Mouse (Mus musculus) midbrain, embryonic 10.5 days (tissue): ENCODE data around the gene Daam1. TPM values are rescaled to one million over a fixed set of nuclear protein-coding genes. Genes with fewer than 3 reads are reported as not detected.

Experiments used
- DNase-seq: peaks from one replicate; pipeline ENCODE4 v3.0.0-alpha.2; 2017; ENCODE audit warnings: low spot score
- H3K27ac ChIP-seq: fragments of 300-500 bp; sonication (generic); replicated peaks from 2 replicates; pipeline ENCODE4 v1.5.1; 2016; ENCODE audit warnings: mild to moderate bottlenecking
- H3K27me3 ChIP-seq: fragments of 300-500 bp; sonication (generic); 2 replicates; pipeline ENCODE4 v1.6.1; 2016; ENCODE audit warnings: low read depth, mild to moderate bottlenecking; ENCODE audit not compliant: poor library complexity, severe bottlenecking
- H3K36me3 ChIP-seq: fragments of 300-500 bp; sonication (generic); 2 replicates; pipeline ENCODE4 v1.6.1; 2016; ENCODE audit warnings: mild to moderate bottlenecking, moderate library complexity
- H3K4me1 ChIP-seq: fragments of 300-500 bp; sonication (generic); 2 replicates; pipeline ENCODE4 v1.6.1; 2016
- H3K4me3 ChIP-seq: fragments of 300-500 bp; sonication (generic); 2 replicates; pipeline ENCODE4 v1.5.1; 2016; ENCODE audit warnings: mild to moderate bottlenecking, moderate library complexity
- H3K9me3 ChIP-seq: fragments of 300-500 bp; sonication (generic); replicated peaks from 2 replicates; pipeline ENCODE4 v1.6.1; 2016; ENCODE audit warnings: mild to moderate bottlenecking
- WGBS: fragments of 180-500 bp; shearing (Covaris S2); methylation state at CpG from one replicate; pipeline ENCODE4 v1.1.7; 2016; 5-methylcytosine and 5-hydroxymethylcytosine counted together
- polyA plus RNA-seq: library from polyadenylated mRNA; unstranded; fragments of >200 nt; fragmentation: Nextera tagmentation; extraction: Ambion mirVana; gene quantifications from 2 replicates; pipeline ENCODE4 v1.2.1, GENCODE M21; 2016

Gene Daam1
- polyA plus RNA-seq, 1 experiment from 2014 or later = 9.3 TPM

DNA sequence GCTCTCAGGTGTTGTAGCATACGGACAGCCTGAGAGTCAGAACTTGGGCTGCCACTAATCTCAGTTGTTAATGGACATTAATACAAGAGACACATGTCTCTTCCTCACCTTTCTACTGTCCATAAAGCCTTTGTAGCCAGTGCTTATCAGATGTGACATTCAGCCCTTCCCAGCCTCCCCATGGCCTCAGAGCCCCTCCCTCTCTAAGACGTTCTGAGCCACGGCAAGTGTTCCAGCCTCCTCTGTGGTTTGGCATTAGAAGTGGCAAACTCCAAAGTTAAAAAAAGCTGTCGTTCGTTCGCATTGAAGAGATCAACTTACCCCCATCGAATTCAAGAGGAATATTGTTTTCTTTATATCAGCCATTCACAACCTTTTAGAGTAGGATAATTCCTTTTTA, 21.8 kb downstream of the Daam1 start:
- Histone ChIP-seq H3K27me3 (no peaks in the 10 kb centered on the region), H3K36me3 (no peaks in the 10 kb centered on the region), H3K4me1 (peaks cover 33% of the 10 kb centered on the region), H3K4me3 (no peak overlapping the region), H3K27ac (no peak overlapping the region), H3K9me3 (no peaks in the 10 kb centered on the region)
- no peak for DNase-seq
- 60% methylated on average over 7 of the region's 7 CpGs for WGBS

GRCm38 (mm10) chr12:71853694-71854093, 22.8 kb downstream of the Daam1 start:
- 91% methylated on average over 3 of the region's 3 CpGs for WGBS
- Histone ChIP-seq H3K4me3 (no peak overlapping the region), H3K36me3 (no peaks in the 10 kb centered on the region), H3K4me1 (peaks cover 34% of the 10 kb centered on the region), H3K27me3 (no peaks in the 10 kb centered on the region), H3K27ac (no peak overlapping the region), H3K9me3 (no peaks in the 10 kb centered on the region)
- DNase-seq = no peak

DNA sequence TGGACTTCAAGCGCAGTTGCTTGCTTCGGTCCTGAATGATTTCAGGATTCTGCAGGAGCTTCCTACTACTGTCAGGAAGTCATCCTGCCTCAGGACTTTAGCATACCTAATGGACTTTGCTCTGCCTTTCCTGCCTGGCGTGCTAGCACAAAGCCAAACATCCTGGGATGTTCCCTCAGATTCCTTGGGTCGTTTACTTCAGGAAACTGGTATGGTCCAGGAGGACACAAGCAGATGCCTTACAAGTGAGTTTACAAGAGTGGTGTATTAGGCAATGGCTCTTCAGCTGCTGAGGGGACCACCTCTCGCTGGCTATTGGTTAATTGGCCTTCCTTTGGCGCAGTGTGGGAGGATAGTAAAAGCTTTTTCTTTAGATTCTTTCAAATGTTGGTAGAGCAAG, 23.3 kb downstream of the Daam1 start:
- Histone ChIP-seq H3K27me3 (no peaks in the 10 kb centered on the region), H3K27ac (no peak overlapping the region), H3K4me3 (no peak overlapping the region), H3K9me3 (no peaks in the 10 kb centered on the region), H3K4me1 (peaks cover 34% of the 10 kb centered on the region), H3K36me3 (no peaks in the 10 kb centered on the region)
- 79% methylated on average over 6 of the region's 6 CpGs for WGBS
- no peak for DNase-seq

DNA sequence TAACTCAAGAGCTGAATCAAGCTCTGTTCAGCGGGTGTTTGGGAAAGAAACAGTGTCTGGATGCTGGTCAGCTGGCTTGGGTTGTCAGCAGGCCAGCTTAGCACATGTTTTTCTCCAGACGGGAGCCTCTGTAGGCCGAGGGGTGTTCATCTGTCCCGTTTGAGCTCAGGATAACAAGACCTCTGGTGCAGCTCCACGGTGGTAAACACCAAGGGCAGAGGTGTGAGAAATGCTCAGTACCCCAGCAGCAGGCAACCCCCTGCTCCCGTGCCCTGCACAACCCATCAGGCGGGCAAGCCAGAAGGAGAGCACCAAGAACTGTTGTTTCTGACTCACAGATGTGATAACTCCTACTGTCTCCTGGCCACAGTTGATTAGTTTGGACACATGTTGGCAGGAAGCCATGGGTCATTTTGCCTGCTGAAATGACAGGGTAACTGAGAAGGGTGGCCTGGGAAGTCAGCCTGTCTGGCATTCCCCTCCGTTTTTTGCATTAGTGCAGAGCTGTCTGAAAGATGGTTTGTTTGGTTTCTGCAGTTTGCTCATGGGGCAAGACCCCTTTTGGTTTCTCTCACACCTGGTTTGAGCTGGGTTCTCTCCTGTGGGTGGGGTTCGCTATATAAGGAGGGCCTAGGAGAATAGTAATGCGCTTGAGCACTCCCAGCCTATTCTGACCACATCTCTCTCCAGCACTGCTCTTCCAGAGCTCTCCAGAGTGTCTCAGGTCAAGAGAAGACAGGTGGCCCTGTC, 25.0 kb downstream of the Daam1 start:
- DNase-seq = no peak
- WGBS = 65% methylated on average over 10 of the region's 10 CpGs
- Histone ChIP-seq H3K9me3 (no peaks in the 10 kb centered on the region), H3K27me3 (no peaks in the 10 kb centered on the region), H3K4me1 (peaks cover 34% of the 10 kb centered on the region), H3K36me3 (peaks cover 9% of the 10 kb centered on the region), H3K4me3 (no peak overlapping the region), H3K27ac (0 out of 2 replicates have a peak overlapping the region, but pooled peaks have one; percentile 38)

GRCm38 (mm10) chr12:71856480-71856754, 25.5 kb downstream of the Daam1 start:
- peaks cover 9% of the 10 kb centered on the region for H3K36me3 ChIP-seq
- H3K27ac ChIP-seq = no peak overlapping the region
- H3K9me3 ChIP-seq = no peaks in the 10 kb centered on the region
- DNase-seq = no peak
- H3K4me1 ChIP-seq = peaks cover 34% of the 10 kb centered on the region
- H3K27me3 ChIP-seq = no peaks in the 10 kb centered on the region
- H3K4me3 ChIP-seq = no peak overlapping the region

DNA sequence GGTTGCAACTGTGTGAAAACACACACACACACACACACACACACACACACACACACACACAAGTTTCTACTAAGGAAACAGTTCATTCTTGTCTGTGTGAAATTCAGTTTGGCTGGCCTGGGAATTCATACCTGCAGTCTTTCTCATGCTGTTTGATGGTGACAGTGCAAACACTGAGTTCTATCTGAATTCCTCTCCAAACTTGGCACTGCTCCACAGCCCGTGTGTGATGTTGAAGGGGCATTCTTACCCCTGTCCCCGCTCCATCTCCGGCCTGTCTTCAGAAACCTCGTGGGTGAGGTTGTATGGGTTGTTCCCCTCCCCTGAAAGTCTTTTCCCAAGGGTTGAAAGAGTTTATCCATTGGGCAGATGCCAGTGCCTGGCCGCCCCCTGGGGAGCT, 28.2 kb downstream of the Daam1 start:
- peaks cover 9% of the 10 kb centered on the region for H3K36me3 ChIP-seq
- no peak for DNase-seq
- WGBS = 88% methylated on average over 5 of the region's 5 CpGs
- H3K4me1 ChIP-seq = peaks cover 26% of the 10 kb centered on the region
- H3K4me3 ChIP-seq = no peak overlapping the region
- no peaks in the 10 kb centered on the region for H3K9me3 ChIP-seq
- no peaks in the 10 kb centered on the region for H3K27me3 ChIP-seq
- H3K27ac ChIP-seq = no peak overlapping the region

DNA sequence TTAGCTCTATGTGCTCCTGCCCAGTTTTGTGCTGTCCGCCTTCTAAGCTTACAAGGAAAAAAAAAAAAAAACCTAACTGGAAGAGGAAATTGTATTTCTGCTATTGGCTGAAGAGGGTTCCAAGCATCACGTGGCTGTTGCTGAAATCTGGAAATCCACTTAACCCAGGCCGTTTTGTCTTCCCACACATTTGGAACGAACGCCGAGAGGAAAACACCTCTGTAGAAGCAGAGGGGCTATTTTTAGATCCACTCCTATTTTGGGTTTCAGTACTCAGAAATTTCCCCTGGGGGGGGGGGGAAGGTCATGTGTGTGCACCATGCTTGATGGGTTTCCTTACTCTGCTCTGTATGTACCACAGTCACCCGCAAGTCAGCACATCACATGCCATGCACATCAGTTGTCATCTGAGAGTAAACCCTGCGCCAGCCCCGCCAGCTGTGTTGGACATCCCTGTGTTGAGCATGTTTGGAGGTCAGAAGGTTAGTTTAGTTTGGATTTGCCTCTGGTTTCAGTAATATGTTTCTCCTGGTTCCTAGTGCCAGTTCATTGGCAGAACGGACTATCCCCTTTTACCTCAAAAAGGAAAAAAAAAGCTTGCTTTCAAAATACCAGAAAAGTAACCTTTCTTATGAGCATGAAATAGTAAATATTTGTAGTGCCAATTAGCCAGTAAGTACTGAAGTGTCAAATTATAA, 33.1 kb downstream of the Daam1 start:
- Histone ChIP-seq H3K4me3 (no peak overlapping the region), H3K27me3 (no peaks in the 10 kb centered on the region), H3K4me1 (peaks cover 7% of the 10 kb centered on the region; the same call in 1 of the 2 replicates), H3K36me3 (peaks cover 9% of the 10 kb centered on the region), H3K9me3 (no peaks in the 10 kb centered on the region), H3K27ac (no peak overlapping the region)
- WGBS = 75% methylated on average over 10 of the region's 10 CpGs
- no peak for DNase-seq

DNA sequence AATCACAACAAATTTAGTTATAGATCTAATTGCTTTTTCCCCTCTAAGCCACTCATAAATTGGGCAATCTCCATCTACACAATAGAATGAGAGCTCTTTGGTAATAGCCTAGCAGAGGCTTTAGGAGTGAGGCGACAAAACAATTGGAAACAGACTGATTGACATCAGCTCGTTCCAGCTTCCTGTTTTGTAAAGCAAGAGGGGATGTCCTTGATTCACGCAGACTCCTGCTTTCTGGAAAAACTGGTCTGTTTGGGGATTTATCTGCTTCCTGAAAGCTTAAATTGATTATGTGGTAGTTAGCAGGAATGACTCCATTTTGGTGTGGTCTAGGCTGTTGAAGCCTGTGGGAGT, 33.6 kb downstream of the Daam1 start:
- H3K27ac ChIP-seq = no peak overlapping the region
- WGBS = 27% methylated on average over 3 of the region's 3 CpGs
- H3K4me3 ChIP-seq = no peak overlapping the region
- H3K9me3 ChIP-seq = no peaks in the 10 kb centered on the region
- no peak for DNase-seq
- H3K36me3 ChIP-seq = peaks cover 9% of the 10 kb centered on the region
- peaks cover 7% of the 10 kb centered on the region; the same call in 1 of the 2 replicates for H3K4me1 ChIP-seq
- no peaks in the 10 kb centered on the region for H3K27me3 ChIP-seq

- no peak for DNase-seq
- H3K4me3 ChIP-seq = no peak overlapping the region
- no peaks in the 10 kb centered on the region for H3K36me3 ChIP-seq
- 84% methylated on average over 3 of the region's 3 CpGs for WGBS
- no peaks in the 10 kb centered on the region for H3K27me3 ChIP-seq
- peaks cover 7% of the 10 kb centered on the region; the same call in 1 of the 2 replicates for H3K4me1 ChIP-seq
- H3K27ac ChIP-seq = no peak overlapping the region
- no peaks in the 10 kb centered on the region for H3K9me3 ChIP-seq
These were observed 35.1 kb downstream of the Daam1 start for GRCm38 (mm10) chr12:71865937-71866336.

GRCm38 (mm10) chr12:71867345-71868240, 36.7 kb downstream of the Daam1 start:
- Histone ChIP-seq H3K27ac (no peak overlapping the region), H3K9me3 (no peaks in the 10 kb centered on the region), H3K27me3 (no peaks in the 10 kb centered on the region), H3K36me3 (no peaks in the 10 kb centered on the region), H3K4me3 (no peak overlapping the region), H3K4me1 (peaks cover 11% of the 10 kb centered on the region; the same call in 1 of the 2 replicates)
- WGBS = 88% methylated on average over 9 of the region's 9 CpGs
- DNase-seq = no peak

GRCm38 (mm10) chr12:71870644-71871043, 39.8 kb downstream of the Daam1 start:
- H3K4me3 ChIP-seq = no peak overlapping the region
- no peak overlapping the region for H3K27ac ChIP-seq
- 94% methylated on average over 6 of the region's 6 CpGs for WGBS
- H3K9me3 ChIP-seq = no peaks in the 10 kb centered on the region
- H3K36me3 ChIP-seq = no peaks in the 10 kb centered on the region
- no peaks in the 10 kb centered on the region for H3K27me3 ChIP-seq
- peaks cover 9% of the 10 kb centered on the region for H3K4me1 ChIP-seq
- no peak for DNase-seq

DNA sequence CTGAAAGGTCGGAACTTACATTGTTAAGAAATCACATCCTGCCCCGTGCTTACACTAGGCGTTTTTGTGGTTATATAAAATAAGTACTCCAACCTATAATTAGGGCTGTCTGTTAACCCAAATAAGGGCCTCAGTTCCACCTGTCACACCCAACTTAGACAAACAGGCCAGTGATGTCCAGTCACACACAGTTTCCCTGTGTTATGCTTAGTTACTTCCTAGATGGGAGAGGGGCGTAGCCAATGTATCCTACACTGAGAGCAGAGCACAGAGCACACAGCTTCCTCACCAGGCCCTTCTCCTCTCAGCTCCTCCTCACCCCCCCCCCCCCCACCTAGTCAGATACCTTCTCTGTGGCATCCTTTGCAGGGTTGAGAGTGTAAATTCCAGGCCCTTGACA, 41.5 kb downstream of the Daam1 start:
- Histone ChIP-seq H3K9me3 (no peaks in the 10 kb centered on the region), H3K27me3 (no peaks in the 10 kb centered on the region), H3K27ac (no peak overlapping the region), H3K4me1 (peaks cover 16% of the 10 kb centered on the region), H3K36me3 (no peaks in the 10 kb centered on the region), H3K4me3 (no peak overlapping the region)
- no peak for DNase-seq
- 87% methylated on average over 4 of the region's 4 CpGs for WGBS

GRCm38 (mm10) chr12:71874561-71874960, 43.7 kb downstream of the Daam1 start:
- H3K36me3 ChIP-seq = no peaks in the 10 kb centered on the region
- H3K27me3 ChIP-seq = no peaks in the 10 kb centered on the region
- WGBS = 85% methylated on average over 6 of the region's 6 CpGs
- no peak overlapping the region for H3K27ac ChIP-seq
- no peaks in the 10 kb centered on the region for H3K9me3 ChIP-seq
- no peak overlapping the region for H3K4me3 ChIP-seq
- peaks cover 20% of the 10 kb centered on the region for H3K4me1 ChIP-seq
- DNase-seq = no peak
